Mouse (Mus musculus): ENCODE results near the gene Pitpnm3.

GRCm38 (mm10) chr11:72039599-72040386 is 95.8 kb downstream of the Pitpnm3 start:
- no peak for TF ChIP-seq TAL1 (IDR thresholded peaks at IDR 0.05; ENCODE audit: low read length)
- no peak for TF ChIP-seq GATA1 (IDR thresholded peaks at IDR 0.05; ENCODE audit: low read length)
